Mouse (Mus musculus): Measurements from ENCODE around the gene Dusp15. TPM values are rescaled to one million over a fixed set of nuclear protein-coding genes. Genes with fewer than 3 reads are reported as not detected.

Gene Dusp15
- polyA plus RNA-seq, 1 experiment = 5.7 TPM

DNA sequence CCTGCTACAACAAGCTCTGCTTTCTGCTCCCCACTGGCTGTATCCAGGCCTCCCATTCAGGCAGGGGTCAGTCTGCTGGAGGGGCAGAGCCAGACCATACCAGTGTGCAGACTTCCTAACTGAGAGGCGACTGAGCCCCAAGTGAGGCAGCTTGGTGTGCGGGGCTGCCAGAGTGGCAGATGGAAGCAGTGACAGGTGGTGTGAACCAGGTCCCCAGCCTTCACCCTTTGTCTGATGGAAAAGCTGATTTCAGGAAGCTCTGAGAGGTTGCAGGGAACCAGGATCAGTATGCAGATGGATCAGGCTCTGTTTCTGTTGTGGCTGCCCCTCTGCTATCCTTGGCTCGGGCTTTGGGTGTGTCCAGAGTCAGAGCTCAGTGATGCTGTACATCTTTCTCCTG is 27.9 kb downstream of the Dusp15 start:
- Histone ChIP-seq H3K36me3 (ENCODE audit: control insufficient read depth, insufficient read depth, low read length) (no peaks in the 10 kb centered on the region), H3K27ac (ENCODE audit: control insufficient read depth, insufficient read depth, low read length) (no peak overlapping the region), H3K27me3 (ENCODE audit: control insufficient read depth, insufficient read depth, low read length) (no peaks in the 10 kb centered on the region), H3K4me1 (replicated peaks; ENCODE audit: control insufficient read depth, insufficient read depth, low read length) (no peaks in the 10 kb centered on the region), H3K4me3 (ENCODE audit: control insufficient read depth, insufficient read depth, low read length) (no peak overlapping the region)
- WGBS = 94% methylated on average over 3 of the region's 3 CpGs
- TF ChIP-seq CTCF (IDR thresholded peaks at IDR 0.05; ENCODE audit: borderline replicate concordance, control insufficient read depth, extremely low read depth, insufficient read depth, low read length, poor library complexity) = no peak
- TF ChIP-seq POLR2A (IDR thresholded peaks at IDR 0.05; ENCODE audit: control insufficient read depth, extremely low read depth, insufficient read depth, low read length, poor library complexity) = no peak
- DNase-seq = no peak

- Histone ChIP-seq H3K4me3 (ENCODE audit: control insufficient read depth, insufficient read depth, low read length) (no peak overlapping the region), H3K36me3 (ENCODE audit: control insufficient read depth, insufficient read depth, low read length) (no peaks in the 10 kb centered on the region), H3K27me3 (ENCODE audit: control insufficient read depth, insufficient read depth, low read length) (no peaks in the 10 kb centered on the region), H3K4me1 (replicated peaks; ENCODE audit: control insufficient read depth, insufficient read depth, low read length) (no peaks in the 10 kb centered on the region), H3K27ac (ENCODE audit: control insufficient read depth, insufficient read depth, low read length) (no peak overlapping the region)
- WGBS = 58% methylated on average over 7 of the region's 7 CpGs
- no peak for DNase-seq
- no peak for TF ChIP-seq POLR2A (IDR thresholded peaks at IDR 0.05; ENCODE audit: control insufficient read depth, extremely low read depth, insufficient read depth, low read length, poor library complexity)
These were observed 29.1 kb downstream of the Dusp15 start for GRCm38 (mm10) chr2:152922376-152922775.

DNA sequence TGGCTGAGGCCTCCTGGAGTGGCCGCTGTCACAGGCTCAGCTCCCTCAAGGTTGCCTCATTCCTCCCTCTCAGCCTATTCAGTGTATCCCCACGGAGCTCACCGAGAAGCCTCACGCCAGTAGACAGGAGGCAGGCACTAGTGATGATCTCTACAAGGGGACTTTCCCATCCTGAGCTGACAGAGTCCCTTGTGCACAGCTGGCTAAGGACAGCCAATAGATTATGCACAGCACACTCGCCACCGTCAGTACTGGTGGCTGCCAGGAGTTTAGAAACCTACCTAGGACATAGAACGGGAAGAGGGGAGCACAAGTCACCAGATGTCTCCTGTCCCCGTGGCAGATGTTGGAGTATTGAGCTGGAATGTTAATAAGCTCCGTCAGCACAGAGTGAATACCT is 33.8 kb downstream of the Dusp15 start:
- H3K4me1 ChIP-seq (replicated peaks; ENCODE audit: control insufficient read depth, insufficient read depth, low read length) = no peaks in the 10 kb centered on the region
- TF ChIP-seq POLR2A (IDR thresholded peaks at IDR 0.05; ENCODE audit: control insufficient read depth, extremely low read depth, insufficient read depth, low read length, poor library complexity) (no peak), CTCF (IDR thresholded peaks at IDR 0.05; ENCODE audit: borderline replicate concordance, control insufficient read depth, extremely low read depth, insufficient read depth, low read length, poor library complexity) (no peak)
- no peak for DNase-seq
- H3K36me3 ChIP-seq (ENCODE audit: control insufficient read depth, insufficient read depth, low read length) = no peaks in the 10 kb centered on the region
- WGBS = 89% methylated on average over 9 of the region's 9 CpGs
- H3K4me3 ChIP-seq (ENCODE audit: control insufficient read depth, insufficient read depth, low read length) = no peak overlapping the region
- no peak overlapping the region for H3K27ac ChIP-seq (ENCODE audit: control insufficient read depth, insufficient read depth, low read length)
- no peaks in the 10 kb centered on the region for H3K27me3 ChIP-seq (ENCODE audit: control insufficient read depth, insufficient read depth, low read length)

DNA sequence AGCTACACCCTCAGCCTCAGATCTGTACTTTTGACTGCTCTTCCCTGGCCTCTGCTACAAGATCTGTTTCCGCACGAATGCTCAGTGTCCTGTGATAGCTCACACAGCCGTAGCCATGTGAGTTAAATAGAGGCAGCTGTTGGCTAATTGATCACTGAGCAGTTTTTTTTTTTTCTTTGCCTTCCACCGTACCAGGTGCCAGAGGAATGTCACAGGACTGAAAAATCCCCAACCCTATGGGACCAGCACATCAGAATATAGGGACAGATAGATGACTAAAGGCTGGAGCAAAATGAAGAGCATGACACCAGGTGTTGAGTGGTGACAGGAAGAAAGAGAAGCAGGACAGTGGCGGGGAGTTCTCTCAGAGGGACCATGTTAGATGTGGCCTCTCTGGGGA is 35.4 kb downstream of the Dusp15 start:
- no peaks in the 10 kb centered on the region for H3K36me3 ChIP-seq (ENCODE audit: control insufficient read depth, insufficient read depth, low read length)
- 73% methylated on average over 5 of the region's 5 CpGs for WGBS
- no peaks in the 10 kb centered on the region for H3K4me1 ChIP-seq (replicated peaks; ENCODE audit: control insufficient read depth, insufficient read depth, low read length)
- DNase-seq = no peak
- H3K4me3 ChIP-seq (ENCODE audit: control insufficient read depth, insufficient read depth, low read length) = no peak overlapping the region
- H3K27ac ChIP-seq (ENCODE audit: control insufficient read depth, insufficient read depth, low read length) = no peak overlapping the region
- TF ChIP-seq POLR2A (IDR thresholded peaks at IDR 0.05; ENCODE audit: control insufficient read depth, extremely low read depth, insufficient read depth, low read length, poor library complexity) (no peak), CTCF (IDR thresholded peaks at IDR 0.05; ENCODE audit: borderline replicate concordance, control insufficient read depth, extremely low read depth, insufficient read depth, low read length, poor library complexity) (no peak)
- no peaks in the 10 kb centered on the region; the same call in 1 of the 2 replicates for H3K27me3 ChIP-seq (ENCODE audit: control insufficient read depth, insufficient read depth, low read length)

DNA sequence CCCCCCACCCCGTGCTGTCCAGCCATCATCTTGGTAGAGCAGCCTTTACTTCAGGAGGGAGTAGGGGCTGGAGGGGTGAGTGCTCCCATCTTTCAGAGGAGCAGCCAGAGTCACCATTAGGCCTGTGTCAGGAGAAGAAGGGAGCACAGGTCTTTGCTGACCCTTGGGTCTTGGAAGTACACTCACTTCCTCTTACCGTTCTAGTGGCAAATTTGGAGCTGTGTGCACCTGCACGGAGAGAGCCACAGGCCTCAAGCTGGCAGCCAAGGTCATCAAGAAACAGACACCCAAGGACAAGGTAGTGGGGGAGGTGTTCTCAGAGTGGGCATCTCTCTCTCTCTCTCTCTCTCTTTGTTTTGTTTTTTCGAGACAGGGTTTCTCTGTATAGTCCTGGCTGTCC is 36.0 kb downstream of the Dusp15 start:
- Histone ChIP-seq H3K4me1 (replicated peaks; ENCODE audit: control insufficient read depth, insufficient read depth, low read length) (no peaks in the 10 kb centered on the region), H3K27ac (ENCODE audit: control insufficient read depth, insufficient read depth, low read length) (no peak overlapping the region), H3K27me3 (ENCODE audit: control insufficient read depth, insufficient read depth, low read length) (no peaks in the 10 kb centered on the region; the same call in 1 of the 2 replicates), H3K4me3 (ENCODE audit: control insufficient read depth, insufficient read depth, low read length) (no peak overlapping the region), H3K36me3 (ENCODE audit: control insufficient read depth, insufficient read depth, low read length) (no peaks in the 10 kb centered on the region)
- 38% methylated on average over 4 of the region's 4 CpGs for WGBS
- TF ChIP-seq CTCF (IDR thresholded peaks at IDR 0.05; ENCODE audit: borderline replicate concordance, control insufficient read depth, extremely low read depth, insufficient read depth, low read length, poor library complexity) = no peak
- DNase-seq = no peak

DNA sequence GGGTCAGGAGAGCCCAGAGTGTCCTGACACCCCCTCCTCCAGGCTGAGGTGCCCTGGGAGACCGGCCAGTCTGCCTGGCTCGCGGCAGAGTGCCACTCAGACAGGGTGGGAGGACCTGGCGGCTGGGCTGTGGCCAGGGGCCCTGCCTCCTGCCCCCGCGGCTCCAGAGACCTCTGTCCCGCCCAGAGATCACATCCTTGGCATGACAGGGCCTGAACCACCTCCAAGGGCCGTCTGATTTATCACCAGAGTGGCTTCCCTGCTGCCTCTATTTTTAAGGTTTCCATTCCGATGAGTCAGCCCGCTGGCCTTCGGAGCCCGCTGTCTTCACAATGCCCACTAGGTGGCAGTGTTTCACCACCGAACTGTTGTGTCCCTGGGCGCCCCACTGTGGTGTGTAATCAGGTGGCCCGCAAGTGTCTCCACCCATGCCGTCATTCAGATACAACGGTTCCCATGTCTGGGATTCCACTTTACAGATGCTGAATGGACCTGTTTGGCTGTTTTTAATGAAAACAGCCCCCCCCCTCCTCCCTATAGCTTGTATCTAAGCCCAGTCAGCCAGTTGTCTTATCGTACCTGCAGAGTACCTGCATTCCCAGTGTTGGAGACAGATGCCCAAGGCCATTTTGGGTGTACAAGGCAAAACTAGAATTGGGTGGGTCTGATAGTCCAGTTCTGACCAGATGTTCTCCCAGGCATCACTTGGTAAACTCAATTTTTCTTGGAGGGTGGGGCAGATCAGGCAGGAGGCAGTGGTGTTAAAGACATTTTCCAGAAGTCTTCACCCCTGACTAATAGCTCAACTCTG is 37.0 kb downstream of the Dusp15 start:
- H3K36me3 ChIP-seq (ENCODE audit: control insufficient read depth, insufficient read depth, low read length) = no peaks in the 10 kb centered on the region
- DNase-seq = peak; percentile 77
- 6% methylated on average over 18 of the region's 18 CpGs for WGBS
- TF ChIP-seq CTCF (IDR thresholded peaks at IDR 0.05; ENCODE audit: borderline replicate concordance, control insufficient read depth, extremely low read depth, insufficient read depth, low read length, poor library complexity) = peak; percentile 87
- no peak for TF ChIP-seq POLR2A (IDR thresholded peaks at IDR 0.05; ENCODE audit: control insufficient read depth, extremely low read depth, insufficient read depth, low read length, poor library complexity)
- H3K4me1 ChIP-seq (replicated peaks; ENCODE audit: control insufficient read depth, insufficient read depth, low read length) = no peaks in the 10 kb centered on the region
- H3K4me3 ChIP-seq (ENCODE audit: control insufficient read depth, insufficient read depth, low read length) = no peak overlapping the region
- no peak overlapping the region for H3K27ac ChIP-seq (ENCODE audit: control insufficient read depth, insufficient read depth, low read length)
- no peaks in the 10 kb centered on the region; the same call in 1 of the 2 replicates for H3K27me3 ChIP-seq (ENCODE audit: control insufficient read depth, insufficient read depth, low read length)

- 73% methylated on average over 7 of the region's 7 CpGs for WGBS
- DNase-seq = no peak
- Histone ChIP-seq H3K27ac (ENCODE audit: control insufficient read depth, insufficient read depth, low read length) (no peak overlapping the region), H3K36me3 (ENCODE audit: control insufficient read depth, insufficient read depth, low read length) (no peaks in the 10 kb centered on the region), H3K27me3 (ENCODE audit: control insufficient read depth, insufficient read depth, low read length) (no peaks in the 10 kb centered on the region; the same call in 1 of the 2 replicates), H3K4me3 (ENCODE audit: control insufficient read depth, insufficient read depth, low read length) (no peak overlapping the region), H3K4me1 (replicated peaks; ENCODE audit: control insufficient read depth, insufficient read depth, low read length) (no peaks in the 10 kb centered on the region)
- no peak for TF ChIP-seq CTCF (IDR thresholded peaks at IDR 0.05; ENCODE audit: borderline replicate concordance, control insufficient read depth, extremely low read depth, insufficient read depth, low read length, poor library complexity)
- no peak for TF ChIP-seq POLR2A (IDR thresholded peaks at IDR 0.05; ENCODE audit: control insufficient read depth, extremely low read depth, insufficient read depth, low read length, poor library complexity)
These were observed 38.0 kb downstream of the Dusp15 start for GRCm38 (mm10) chr2:152913471-152913870.

All from thymus, adult 2 months (tissue).